Mouse (Mus musculus) left cerebral cortex, adult 2 months (tissue): ENCODE results near the gene Rap1gds1. TPM values are rescaled to one million over a fixed set of nuclear protein-coding genes. Genes with fewer than 3 reads are reported as not detected.

Experiments used
- DNase-seq, 2 experiments: peaks; one replicate each; pipeline ENCODE4 v3.0.0; 2021 to 2022; ENCODE audit warnings: low spot score in 2 of 2, mixed read lengths in 1 of 2; ENCODE audit errors: extremely low spot score in 1 of 2
- H3K27ac ChIP-seq: fragments of 200-600 bp; 2 replicates; pipeline ENCODE4 v1.8.1; 2022
- H3K4me3 ChIP-seq: fragments of 200-600 bp; 2 replicates; pipeline ENCODE4 v1.8.1; 2022
- CTCF ChIP-seq: fragments of 200-600 bp; IDR thresholded peaks from 2 replicates; pipeline ENCODE4 v1.8.1; 2022; ENCODE audit warnings: antibody characterized with exemption, mild to moderate bottlenecking, moderate library complexity
- intact Hi-C: fragments of 180-260 bp; cut with DNase I; formaldehyde crosslinking; loops from one replicate; pipeline ENCODE4 v1.15.1; 2025
- total RNA-seq, 2 experiments: library from RNA; stranded (reverse); gene quantifications; 2 replicates each; pipeline ENCODE4 v1.2.3; 2021

The Rap1gds1 gene
- total RNA-seq, 2 experiments from 2014 or later = 247 to 268 TPM

DNA sequence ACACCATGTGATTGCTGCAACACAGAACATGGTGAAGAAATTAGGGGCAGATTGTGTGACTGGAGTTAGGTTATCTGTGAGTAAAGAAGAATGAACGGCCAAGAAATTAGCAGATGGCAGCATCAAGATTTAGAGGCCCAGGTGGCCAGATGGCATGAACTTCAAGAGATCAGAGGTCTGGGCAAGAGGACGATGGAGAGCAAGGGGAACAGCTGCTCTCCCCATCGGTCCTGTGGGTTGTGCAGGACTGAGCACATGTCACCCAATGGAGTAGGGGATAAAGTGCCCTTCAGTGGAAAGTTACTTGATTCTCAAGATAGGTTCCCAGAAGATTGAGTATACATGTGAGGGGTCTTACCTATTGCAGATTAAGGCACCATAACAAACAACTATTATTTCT, 13.5 kb upstream of the Rap1gds1 start:
- Histone ChIP-seq H3K4me3 (no peak overlapping the region), H3K27ac (no peak overlapping the region)
- no peak for TF ChIP-seq CTCF
- no peak for DNase-seq
- intact Hi-C loops = no loop called here

GRCm38 (mm10) chr3:139083778-139084539, 9.0 kb upstream of the Rap1gds1 start:
- no peak overlapping the region for H3K27ac ChIP-seq
- H3K4me3 ChIP-seq = no peak overlapping the region
- no peak for TF ChIP-seq CTCF
- DNase-seq = no peak
- intact Hi-C loops = no loop called here

GRCm38 (mm10) chr3:139079831-139080230, 4.8 kb upstream of the Rap1gds1 start:
- no peak overlapping the region for H3K27ac ChIP-seq
- intact Hi-C loops = loop anchor here (5.0 to 10.0 kb wide), 3 partner anchors 112 to 595 kb away; partner anchors contain the start of genes Eif4e and Metap1
- no peak for DNase-seq
- no peak for TF ChIP-seq CTCF
- H3K4me3 ChIP-seq = no peak overlapping the region

GRCm38 (mm10) chr3:139078010-139078409, 3.0 kb upstream of the Rap1gds1 start:
- intact Hi-C loops = loop anchor here (5.0 to 10.0 kb wide), 3 partner anchors 114 to 593 kb away; partner anchors contain the start of genes Eif4e and Metap1
- DNase-seq = no peak
- peak; percentile 16 for TF ChIP-seq CTCF

GRCm38 (mm10) chr3:139076059-139076455, 1.1 kb upstream of the Rap1gds1 start:
- H3K4me3 ChIP-seq = peak overlapping the region; percentile 86
- H3K27ac ChIP-seq = peak overlapping the region; percentile 98
- no peak for DNase-seq
- intact Hi-C loops = loop anchor here (5.0 to 10.0 kb wide), 3 partner anchors 116 to 591 kb away; partner anchors contain the start of genes Eif4e and Metap1
- no peak for TF ChIP-seq CTCF

More at GRCm38 (mm10) chr3:139078010-139078409, 3.0 kb upstream of the Rap1gds1 start:
- no peak overlapping the region for H3K27ac ChIP-seq
- no peak overlapping the region for H3K4me3 ChIP-seq

GRCm38 (mm10) chr3:139075333-139076058, 495 bp upstream of the Rap1gds1 start:
- Histone ChIP-seq H3K4me3 (peak overlapping the region; percentile 86), H3K27ac (peak overlapping the region; percentile 98)
- intact Hi-C loops = loop anchor here (1.0 to 10.0 kb wide), 5 partner anchors 33 to 591 kb away; partner anchors contain the start of genes Eif4e, Metap1 and Tspan5
- peak; percentile 91 to 92 for DNase-seq
- TF ChIP-seq CTCF = no peak; the same call in 1 of the 2 replicates

DNA sequence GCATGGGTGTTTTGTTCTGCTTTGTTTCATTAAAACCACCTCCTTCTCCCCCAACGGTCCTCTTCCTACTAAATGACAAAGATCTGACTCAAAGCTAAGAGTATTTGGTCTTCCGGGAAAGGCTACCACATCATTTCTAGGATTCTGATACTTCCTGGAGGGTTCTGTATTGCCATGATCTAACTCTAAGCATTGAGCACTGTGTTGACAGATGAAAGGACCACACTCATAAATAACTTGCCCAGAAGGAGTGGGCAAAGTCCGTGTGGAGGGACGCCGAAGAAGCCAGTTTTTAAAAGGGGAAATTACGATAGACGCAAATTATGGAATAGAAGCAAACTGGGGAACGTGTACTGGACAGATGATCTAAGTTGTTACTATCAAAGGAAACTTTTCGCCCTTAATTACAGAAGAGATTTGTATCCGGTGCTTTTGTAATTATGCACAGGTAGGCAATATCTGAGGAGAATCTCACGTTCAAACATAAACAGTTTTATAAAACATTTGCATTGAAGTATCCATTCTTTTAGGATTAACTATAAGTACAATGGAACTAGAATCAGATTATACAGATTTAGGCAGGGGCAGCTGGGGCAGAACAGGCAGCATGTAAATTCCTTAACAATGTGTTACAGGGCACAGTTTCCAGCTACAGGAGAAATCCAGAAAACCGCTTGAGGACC, 1.1 kb downstream of the Rap1gds1 start:
- Histone ChIP-seq H3K4me3 (peak overlapping the region; percentile 93), H3K27ac (peak overlapping the region; percentile 97)
- no peak for DNase-seq
- TF ChIP-seq CTCF = no peak
- intact Hi-C loops = loop anchor here (2.0 to 10.0 kb wide), 5 partner anchors 62 to 589 kb away; partner anchors contain the start of genes Eif4e, Metap1 and Tspan5

DNA sequence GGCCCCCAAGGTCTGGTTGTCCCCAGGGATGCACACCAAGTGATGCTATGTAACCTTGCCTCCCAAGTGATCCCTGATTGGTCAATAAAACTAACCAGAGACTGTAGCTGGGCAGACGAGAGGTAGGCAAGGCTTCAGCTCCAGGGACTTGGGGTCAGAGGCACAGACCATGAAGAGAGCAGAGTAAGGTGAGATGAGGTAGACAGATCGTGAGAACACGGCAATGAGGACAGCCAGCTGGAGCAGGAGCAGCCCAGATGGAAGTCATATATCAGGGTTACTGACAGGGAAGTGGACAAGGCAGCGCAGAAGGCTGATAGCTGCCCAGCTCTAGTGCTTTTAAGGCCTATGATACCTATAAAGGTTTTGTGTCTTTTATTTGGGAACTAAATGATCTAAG, 5.5 kb downstream of the Rap1gds1 start:
- no peak for DNase-seq
- intact Hi-C loops = no loop called here
- H3K4me3 ChIP-seq = no peak overlapping the region
- no peak overlapping the region for H3K27ac ChIP-seq
- TF ChIP-seq CTCF = no peak

- DNase-seq = no peak
- H3K4me3 ChIP-seq = no peak overlapping the region
- no peak overlapping the region for H3K27ac ChIP-seq
- intact Hi-C loops = no loop called here
- no peak for TF ChIP-seq CTCF
These were observed 10.9 kb downstream of the Rap1gds1 start for GRCm38 (mm10) chr3:139064076-139064475.

DNA sequence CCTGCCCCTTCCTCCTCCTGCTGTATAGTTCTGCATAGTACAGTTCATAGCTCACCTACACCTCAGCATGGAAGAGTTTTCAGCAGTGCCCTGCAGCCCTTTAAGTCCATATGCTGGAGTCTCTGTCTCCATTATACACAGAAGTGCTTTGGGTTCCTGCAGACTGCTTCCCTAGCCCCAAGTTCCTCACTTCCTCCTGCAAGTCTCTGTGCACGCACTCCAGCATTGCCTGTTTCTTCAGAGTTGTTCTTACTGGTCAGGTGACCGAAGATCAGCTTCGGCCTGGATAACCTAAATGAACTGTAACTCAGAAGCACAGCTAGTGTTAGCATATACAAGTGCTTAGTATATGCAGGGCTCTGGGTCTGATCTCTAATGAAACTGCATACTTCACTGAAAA, 12.9 kb downstream of the Rap1gds1 start:
- no peak for TF ChIP-seq CTCF
- DNase-seq = no peak
- intact Hi-C loops = no loop called here
- Histone ChIP-seq H3K4me3 (no peak overlapping the region), H3K27ac (no peak overlapping the region)
